Mouse (Mus musculus) ovary, adult 18-20 months (tissue): Measurements from ENCODE around the gene Olfr323.

Experiments
- DNase-seq: peaks from one replicate; pipeline ENCODE4 v3.0.0; 2022; ENCODE audit warnings: low spot score, mixed read lengths

Olfr323 gene

DNA sequence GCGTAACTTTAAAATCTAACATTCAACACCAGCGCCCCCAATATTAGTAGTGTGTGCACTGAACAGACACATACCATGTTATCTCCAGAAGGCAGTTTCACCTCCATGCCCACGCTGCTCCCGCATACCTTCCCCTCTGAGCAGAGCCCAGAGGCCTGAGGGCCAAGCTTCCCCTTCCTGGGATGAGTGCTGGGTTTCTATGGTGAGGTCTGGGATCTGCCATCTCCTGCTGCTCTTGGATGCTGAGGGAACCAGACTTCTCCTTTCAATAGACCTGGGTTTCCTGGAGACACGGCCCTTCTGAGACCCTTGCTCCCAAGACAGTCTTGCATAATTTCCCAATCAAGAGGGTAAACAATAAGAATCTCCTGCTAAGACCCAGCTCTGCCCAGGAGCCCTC lies at the start of gene Olfr323:
Olfr323 (minus strand) TSS at position 101 of the 400 bp plus-strand sequence.
- DNase-seq: no peak

DNA sequence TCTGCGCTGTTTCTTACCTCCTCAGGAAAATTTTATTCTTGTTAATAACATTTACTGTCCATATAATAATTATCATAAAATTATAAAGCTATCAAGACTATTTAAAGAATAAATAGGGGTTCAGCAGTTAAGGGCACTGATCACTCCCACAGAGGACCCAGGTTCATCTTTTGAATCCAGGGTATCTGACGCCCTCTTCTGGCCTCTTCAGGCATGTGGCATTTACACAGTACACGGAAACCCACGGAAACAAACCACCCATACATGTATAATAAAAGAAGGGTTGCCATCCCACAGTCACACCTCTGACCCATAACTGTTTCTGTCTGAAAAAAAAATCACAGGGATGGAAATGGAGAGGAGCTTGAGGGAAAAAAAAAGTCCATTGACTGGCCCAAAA lies 41.5 kb upstream of the Olfr323 start:
- DNase-seq: no peak

- DNase-seq: no peak
Measured at GRCm38 (mm10) chr11:58669252-58669651, 39.0 kb upstream of the Olfr323 start.

DNA sequence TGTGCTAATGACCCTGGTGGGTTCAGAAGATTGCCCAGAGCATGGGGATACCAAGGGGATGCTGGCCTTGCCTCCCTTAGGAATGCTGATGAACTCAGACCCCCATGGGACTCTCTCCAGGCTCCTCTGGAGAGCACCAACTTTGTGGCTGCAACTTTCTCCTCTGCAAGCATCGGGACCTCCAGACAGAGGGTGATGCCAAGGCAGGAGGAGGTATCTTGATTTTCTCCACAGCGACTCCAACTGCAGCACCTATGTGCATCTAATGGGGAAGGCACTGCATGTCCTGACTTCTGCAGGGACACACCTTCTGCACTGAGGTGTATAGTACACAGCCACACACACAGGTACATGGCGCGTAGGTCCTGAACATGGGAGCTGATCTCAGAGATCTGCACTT lies 28.3 kb upstream of the Olfr323 start, which contains the start of gene Olfr322:
Olfr322 (plus strand) TSS at position 187 of the 400 bp plus-strand sequence.
- DNase-seq: no peak

- no peak for DNase-seq
Measured at GRCm38 (mm10) chr11:58655151-58655550, 24.9 kb upstream of the Olfr323 start.

GRCm38 (mm10) chr11:58643350-58643749 lies 13.0 kb upstream of the Olfr323 start:
- DNase-seq: no peak

DNA sequence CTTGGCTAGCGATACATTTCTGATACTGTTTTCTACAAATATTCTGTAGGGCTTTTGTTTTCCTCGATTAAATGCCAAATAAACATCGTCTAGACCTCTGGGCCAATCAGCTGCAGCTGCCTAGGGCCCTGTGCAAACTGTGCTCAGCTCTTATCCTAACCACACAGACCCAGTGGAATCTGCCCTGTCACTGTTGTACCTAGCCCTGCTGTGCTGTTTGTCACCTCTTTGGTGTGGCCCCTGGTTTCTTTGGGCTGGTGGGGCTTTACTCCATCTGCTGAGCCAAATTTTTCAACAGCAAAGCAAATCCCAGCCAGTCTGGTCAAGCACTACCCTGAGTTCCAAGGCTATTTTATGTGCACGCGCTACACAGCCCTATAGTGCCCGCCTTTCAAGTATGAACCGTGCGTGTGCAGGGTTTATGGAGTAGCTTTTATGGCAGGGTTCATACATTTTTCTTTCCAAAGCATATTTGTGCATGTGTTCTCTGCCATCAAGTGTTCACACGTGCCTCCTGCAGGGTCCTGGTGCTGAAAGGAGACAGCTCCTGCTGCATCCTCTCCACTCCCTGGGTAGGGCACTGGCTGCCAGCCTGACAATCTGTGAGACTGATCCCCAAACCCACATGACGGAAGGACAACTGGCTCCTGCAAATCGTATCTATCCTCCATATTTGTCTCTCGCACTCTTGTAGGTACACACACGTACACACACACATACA lies 11.5 kb upstream of the Olfr323 start:
- DNase-seq: no peak

DNA sequence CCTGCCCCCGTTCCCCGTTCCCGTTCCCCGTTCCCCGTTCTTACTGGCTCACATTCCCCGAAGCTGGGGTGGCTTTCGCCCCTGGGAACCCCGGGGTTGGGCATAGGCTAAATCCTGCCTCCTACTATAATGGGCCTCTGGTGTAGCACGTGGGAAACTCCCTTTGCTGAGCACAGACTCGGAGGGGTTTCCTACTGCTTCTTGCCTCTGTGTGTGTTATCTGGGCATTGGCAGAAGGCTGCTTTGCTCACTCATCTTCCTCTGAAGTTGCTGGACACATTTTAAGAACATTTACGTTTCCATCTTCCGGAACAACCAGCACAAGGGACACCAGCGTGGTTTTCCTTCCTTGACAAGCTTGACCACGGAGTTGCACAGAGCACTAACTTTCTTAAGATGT lies 10.8 kb upstream of the Olfr323 start:
- DNase-seq: no peak

DNA sequence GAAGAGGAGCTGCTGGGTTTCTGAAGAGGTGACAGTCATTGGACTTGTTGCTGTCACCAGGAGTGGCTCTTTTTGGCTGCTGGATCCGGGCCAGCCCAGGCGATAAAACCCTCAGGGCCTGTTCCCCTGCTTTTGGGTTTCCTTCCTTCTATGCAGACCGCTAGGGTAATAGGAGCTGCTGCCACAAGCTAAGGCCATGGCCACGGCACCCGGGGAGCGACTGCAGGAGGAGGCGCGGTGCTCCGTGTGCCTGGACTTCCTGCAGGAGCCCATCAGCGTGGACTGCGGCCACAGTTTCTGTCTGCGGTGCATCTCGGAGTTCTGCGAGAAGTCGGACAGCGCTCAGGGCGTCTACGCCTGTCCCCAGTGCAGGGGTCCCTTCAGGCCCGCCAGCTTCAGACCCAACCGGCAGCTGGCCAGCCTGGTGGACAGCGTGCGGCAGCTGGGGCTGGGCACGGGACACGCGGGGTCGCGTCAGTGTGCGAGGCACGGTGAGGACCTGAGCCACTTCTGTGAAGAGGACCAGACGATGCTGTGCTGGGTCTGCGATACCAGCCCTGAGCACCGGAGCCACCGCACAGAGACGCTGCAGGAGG lies 10.1 kb upstream of the Olfr323 start, which contains the start of gene Trim58:
Trim58 (plus strand) TSS at position 194 of the 596 bp plus-strand sequence.
- no peak for DNase-seq

GRCm38 (mm10) chr11:58638176-58638701 lies 7.9 kb upstream of the Olfr323 start:
- DNase-seq: peak; percentile 11

GRCm38 (mm10) chr11:58636376-58636977 lies 6.2 kb upstream of the Olfr323 start:
- DNase-seq: no peak

- DNase-seq: no peak
Measured at GRCm38 (mm10) chr11:58634878-58635277, 4.6 kb upstream of the Olfr323 start.

DNA sequence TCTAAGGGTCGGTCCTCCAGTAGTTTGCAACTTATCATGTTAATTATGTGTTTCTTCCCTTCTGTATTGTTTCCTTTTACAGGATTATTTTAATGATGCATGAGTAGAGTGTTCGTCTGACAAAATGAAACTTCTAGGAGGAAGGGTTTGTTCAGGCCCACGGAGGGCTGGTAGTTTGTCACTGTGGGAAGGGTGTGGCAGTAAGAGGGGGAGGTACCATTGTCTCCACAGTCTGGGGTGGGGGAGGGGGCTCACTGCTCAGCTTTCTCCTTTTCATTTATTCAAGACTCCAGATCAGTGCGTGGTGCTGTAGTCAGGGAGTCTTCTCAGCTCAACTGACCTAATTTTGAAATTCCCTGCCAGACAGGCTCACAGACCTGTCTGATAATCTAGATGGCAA lies 4.2 kb downstream of the Olfr323 start:
- DNase-seq: no peak

- DNase-seq: no peak
Measured at GRCm38 (mm10) chr11:58618793-58619192, 11.5 kb downstream of the Olfr323 start.

DNA sequence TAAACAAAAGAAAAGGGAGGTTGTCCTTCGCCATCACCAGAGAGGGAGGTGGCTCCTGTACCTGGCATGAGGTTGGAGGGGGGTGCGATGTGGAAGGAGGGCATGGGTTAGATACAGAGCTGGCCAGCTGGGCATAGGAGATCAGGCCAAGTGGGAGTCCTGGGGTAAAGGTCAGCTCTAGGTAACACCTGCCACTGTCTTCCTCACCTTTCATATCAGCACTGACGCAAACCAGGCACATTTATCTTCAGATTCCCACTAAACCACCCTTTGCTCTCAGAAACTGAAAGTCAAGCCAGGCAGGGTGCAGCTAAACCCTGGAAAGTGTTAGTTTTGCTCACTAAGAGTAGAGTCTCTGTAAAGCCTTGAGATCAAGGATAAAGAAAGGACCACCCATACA lies 11.9 kb downstream of the Olfr323 start:
- no peak for DNase-seq

DNA sequence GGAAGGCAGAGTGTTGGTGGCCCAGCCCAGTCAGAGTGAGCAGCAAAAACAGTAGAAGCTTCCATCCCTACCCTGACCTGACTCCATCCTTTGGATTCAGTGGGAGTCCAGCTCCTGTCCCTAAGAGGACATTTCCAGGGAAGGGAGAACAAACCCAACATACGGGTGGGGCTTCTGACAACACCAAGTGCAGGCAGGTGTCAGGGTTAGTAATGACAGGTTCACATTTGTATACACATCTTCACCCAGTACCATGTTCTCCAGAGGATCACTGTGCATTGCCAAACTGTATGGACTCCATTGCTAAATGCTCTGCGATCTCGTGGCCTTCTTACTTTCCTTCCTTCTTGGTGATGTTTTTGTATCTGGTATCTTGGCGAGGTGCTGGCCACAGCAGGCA lies 14.3 kb downstream of the Olfr323 start, which contains the start of gene 2210407C18Rik:
2210407C18Rik (minus strand) TSS at position 101 of the 400 bp plus-strand sequence.
- no peak for DNase-seq

DNA sequence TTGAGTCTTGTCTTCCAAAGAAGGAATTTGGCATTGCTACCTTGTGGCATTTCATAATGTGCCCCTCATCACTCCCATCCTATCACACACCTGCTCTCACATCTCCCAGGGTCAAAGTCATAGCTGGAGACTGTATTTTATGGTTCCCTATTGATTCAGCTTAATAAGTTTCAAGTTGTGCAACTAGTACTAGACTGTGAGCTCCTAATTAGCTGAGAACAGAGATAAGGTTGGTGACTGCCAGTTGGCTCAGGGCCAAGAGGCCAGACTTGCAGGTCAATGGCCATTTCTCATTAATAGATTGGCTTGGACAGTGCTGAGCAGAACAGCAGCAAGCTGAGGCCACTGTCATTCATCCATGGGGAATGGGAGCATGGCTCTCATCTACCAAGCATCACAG lies 15.8 kb downstream of the Olfr323 start:
- no peak for DNase-seq

DNA sequence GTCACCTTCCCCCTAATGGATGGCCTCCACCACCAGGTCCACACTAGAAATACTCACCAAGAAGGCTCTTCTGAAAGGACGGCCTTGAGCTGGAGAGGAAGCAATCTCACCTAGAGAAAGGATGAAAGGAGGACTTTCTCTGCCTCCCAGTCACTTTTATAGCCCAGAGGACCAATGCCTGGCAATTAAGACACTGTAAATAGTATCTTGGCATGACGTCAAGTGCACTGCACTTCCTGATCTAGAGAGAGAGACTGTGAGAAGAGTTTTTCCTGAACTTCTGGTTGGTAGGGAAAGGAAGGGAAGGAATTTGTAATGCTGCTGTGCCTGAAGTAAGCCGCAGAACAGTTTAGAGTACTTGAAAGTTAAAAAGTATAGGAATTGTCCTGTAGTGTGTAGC lies 16.9 kb downstream of the Olfr323 start:
- no peak for DNase-seq

DNA sequence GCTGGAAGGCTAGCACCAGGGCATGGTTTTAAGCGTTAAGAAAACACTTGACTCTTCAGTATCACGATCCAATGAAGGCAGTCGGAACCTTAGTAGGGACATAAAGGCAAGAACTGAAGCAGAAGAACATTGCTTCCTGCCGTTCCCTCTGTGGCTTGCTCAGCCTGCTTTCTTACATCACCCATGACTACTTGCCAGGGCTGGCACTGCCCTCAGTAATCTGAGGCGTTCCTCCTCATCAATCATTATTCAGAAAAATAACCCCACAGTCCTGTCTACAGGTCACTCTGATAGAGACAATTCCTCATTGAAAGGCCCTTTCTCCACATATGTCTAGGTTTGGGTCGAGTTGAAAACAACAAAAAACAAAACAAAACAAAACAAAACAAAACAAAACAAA lies 23.3 kb downstream of the Olfr323 start:
- no peak for DNase-seq

DNA sequence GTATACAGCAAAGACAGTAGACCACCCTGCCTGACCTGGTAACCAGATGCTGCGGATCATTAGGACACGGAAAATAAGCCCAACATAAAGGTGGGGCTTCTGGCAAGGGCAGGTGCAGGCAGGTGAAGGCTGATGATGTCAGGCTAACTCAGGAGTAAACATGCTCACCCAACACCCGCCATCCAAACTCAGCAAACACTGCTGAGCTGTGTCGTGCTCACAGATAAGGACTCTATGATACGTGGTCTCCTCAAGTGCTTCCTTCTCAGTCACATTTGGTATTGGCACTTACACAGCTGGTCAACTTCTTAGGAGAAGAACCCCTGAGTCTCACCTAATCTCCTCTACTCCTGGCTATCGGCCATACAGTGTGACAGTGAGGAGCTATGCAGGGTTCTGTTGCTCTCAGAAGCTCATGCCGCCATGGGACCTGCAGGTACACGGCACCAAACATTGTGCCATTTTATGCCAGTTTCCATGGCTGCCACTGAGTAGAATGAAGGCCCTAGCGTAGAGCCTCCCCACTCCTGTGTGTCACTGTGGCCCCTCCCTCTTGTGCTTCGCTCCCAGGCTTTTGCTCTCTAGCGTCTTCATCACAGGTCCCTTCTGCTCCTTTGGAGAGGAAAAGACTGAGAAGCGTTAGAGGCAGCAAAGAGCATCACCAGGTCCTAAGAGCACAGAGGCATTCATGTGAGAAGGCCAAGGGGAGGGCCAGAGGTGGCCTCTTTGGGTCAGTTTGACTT lies 24.0 kb downstream of the Olfr323 start:
- DNase-seq: no peak

- DNase-seq: no peak
Measured at GRCm38 (mm10) chr11:58605228-58605627, 25.1 kb downstream of the Olfr323 start.

- DNase-seq: no peak
Measured at GRCm38 (mm10) chr11:58604688-58605087, 25.6 kb downstream of the Olfr323 start.
